Mouse (Mus musculus) embryo, embryonic 11 days (tissue): ENCODE results near the gene Cpa2.

Experiments
- DNase-seq: peaks from one replicate; pipeline ENCODE4 v3.0.0-alpha.2; 2015

Gene Cpa2

GRCm38 (mm10) chr6:30541009-30541799, at the start of gene Cpa2:
TSS of gene Cpa2 (plus strand) at chr6:30541582.
- no peak for DNase-seq

DNA sequence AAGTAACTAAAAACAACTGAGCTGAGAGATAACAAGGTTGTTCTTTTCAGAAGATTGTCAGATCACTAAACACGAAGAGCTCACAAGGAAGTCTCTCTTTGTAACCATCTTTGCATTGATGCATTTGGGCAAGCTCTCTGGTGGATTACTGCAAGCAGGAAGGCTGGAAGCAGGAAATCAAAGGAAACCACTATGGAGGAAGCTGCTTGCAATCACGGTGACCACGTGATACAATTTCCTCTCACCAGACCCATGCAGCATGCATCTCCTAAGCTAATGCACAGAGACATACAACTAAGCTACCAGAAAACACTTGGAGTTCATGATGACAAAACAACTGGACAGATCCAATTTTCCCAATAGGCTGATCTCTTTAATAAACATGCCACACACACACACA, 42.3 kb upstream of the Cpa2 start:
- no peak for DNase-seq

DNA sequence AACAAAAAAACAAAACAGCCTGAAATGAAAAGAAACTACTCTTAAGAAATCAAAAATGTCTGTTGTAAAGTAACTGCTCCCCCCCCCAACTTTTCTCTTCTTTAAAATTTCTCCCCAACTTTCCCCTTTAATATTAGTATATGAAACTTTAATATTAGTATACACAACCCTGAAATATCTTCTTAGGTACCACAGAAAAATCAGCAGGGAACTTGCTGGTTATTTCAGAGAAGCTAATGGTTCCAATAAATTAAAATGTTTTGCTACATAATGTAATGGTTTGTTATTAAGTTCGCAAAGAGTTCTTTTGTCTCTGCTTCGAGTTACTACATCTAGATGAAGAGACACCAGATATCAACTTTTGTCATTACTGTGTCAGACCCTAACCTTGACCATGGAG, 32.6 kb upstream of the Cpa2 start:
- DNase-seq: no peak

DNA sequence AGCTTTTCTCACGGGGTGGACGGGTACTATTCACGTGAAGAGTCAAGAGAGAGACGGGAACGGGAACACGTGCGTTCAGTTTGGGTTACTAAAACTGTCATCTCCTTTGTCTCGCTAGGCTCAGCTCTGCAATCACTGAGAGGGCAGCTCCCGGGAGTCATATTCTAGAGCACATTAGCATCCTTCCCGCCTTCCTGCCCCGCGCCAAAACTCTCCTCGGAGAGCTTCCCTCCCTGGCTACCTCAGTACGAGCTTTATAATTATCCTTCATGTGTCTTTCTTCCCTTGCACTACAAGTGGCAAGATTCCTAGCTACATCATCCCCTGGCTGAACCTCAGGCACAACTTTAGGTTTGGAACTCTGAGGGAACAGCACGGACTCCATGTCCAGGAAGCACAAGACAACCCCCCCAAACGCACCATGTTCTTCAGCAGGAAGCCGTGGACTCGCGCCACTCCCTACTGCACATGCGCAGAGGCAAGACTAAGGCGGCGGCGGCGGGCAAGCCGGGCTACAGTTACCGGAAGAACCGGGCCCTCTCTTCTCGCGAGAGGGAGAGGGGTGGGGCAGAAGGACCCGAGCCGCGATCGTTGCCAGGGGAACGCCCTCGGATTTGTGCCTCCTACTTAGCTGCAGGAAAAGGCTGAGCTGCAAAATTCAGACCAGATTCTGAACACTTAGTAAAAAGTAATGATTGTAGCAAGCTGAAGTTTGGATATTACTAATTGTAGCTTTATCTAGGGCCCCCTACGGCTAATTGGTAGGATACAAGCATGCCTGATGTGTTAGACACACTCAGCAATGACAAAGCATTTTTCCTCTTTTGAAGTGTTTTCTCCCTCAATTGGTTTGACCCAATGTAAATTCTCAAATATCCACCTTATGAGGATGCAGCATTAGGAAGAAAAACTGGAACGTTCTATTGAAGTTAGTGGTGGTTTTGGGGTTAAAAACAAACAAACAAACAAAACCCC, 31.8 kb upstream of the Cpa2 start, which contains the start of the genes Tmem209 and Ssmem1:
Gene Tmem209, minus strand, starts transcription at position 519 of the 975 bp plus-strand sequence.
Gene Ssmem1, plus strand, starts transcription at position 585 of the 975 bp plus-strand sequence.
- peak; percentile 99 for DNase-seq

DNA sequence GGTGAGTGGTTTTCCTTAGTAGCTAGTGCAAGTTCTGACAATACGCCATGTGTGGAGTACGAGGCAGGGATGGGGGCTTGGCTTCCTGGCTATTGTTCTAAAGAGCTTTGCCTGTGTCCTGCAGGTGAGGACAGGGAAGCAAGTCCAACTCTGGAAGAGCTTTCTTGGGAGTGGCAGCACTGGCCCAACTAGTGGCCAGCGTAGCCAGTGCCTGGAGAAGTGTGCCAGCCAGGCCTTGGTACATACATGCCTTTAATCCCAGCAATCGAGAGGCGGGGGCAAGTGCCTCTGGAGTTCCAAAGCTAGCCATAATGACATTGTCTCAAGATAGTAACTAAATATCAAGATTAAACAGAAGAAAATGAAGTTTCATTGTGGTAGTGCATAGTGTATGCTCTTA, 31.1 kb upstream of the Cpa2 start:
- DNase-seq: no peak

GRCm38 (mm10) chr6:30514242-30514641, 27.1 kb upstream of the Cpa2 start:
- peak; percentile 54 for DNase-seq

DNA sequence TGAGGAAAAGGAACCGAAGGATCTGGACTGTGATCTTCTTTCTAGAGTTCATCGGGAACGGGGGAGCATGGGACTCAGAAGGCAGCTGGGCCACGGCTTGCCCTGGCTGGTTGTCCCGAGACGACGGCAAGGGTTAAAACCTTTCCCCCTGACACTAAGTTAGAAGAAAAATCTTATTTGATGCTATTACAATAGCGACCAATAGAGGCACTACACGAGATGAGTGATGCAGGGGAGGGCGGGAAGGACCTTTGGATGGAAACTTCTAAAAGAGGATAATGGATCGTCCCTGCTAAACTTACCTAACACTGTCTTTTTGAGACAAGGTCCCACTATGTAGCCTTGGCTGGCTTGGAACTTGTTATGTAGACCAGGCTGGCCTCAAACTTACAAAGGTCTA, 21.0 kb upstream of the Cpa2 start:
- DNase-seq: peak; percentile 28

GRCm38 (mm10) chr6:30525456-30526332, 15.7 kb upstream of the Cpa2 start:
- peak; percentile 65 for DNase-seq

DNA sequence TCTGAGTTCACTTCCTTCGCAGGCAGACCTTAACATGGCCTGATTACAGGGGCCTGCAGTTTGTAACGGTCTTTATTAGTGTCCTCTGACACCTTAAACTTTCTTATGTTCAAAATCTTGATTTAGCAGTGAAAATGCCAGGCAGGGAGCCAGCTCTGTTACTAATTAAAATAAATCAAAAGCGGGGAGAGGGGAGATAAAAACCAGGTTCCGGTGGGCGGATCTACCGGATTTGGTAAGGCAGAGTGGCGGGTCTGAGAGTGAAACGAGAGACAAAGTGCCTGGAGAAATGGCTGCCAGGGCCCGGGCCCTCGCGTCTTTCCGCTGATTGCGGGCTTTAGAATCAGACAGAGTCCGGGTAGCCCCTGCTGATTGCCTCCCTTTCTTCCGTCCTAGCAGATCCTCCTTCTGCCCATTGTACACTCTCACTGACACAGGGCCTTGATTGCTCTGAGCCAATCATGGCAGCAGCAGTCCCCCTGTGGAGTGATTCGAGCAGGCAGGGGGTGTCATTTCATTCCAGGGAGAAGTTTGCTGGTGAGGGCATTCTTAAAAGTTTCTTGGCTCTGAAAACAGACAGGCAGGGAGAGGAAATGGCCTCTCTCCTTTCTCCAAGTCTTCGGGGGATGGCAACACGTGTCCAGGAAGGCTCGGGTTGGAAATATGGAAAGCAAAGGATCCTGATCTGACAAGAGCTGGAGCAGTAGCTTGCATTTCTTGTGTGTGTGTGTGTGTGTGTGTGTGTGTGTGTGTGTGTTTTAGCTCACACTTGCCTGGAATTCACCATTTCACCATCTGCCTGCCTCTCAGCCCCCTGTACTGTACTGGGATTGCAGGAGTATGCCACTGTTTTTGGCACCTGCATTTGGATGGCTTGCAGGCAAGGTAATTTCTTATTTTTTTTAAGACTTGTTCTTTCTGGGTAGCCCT, 14.5 kb upstream of the Cpa2 start:
- peak; percentile 90 for DNase-seq

DNA sequence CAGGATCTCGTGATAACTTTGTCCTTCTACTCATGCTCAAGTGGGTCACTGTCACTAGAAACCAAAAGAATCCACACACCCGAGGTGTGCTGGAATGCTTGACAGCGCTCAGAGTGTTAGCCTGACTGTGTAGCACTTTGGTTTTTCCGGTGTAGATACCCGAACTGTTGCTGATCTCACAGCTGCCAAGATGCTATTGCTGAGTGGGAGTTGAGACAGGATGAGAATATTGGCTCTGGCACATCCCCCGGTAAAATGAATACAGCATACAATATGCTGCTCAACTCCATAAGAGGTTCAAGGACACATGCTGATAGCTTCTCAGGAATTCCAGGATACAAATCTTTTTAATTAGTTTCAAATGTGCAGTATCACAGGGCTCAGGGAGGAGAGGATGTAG, 12.6 kb upstream of the Cpa2 start:
- no peak for DNase-seq

DNA sequence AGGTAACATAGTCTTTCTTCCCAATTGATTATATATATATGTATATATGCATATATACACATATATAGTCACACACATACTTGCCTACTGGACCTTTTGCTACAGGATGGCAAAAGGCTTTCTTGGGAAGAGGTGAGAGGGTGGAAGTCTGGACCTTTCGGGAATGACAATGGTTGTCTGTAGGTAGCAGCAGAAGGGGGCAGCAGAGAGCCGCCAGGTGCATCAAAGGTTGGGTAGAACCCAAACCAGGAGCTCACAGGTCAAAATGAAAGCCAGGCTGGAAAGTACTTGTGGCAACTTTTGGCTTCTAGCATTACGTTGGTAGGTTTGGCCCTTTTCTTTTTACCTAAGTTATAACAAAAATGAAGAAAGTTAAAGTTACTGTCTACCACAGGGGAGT, 6.0 kb upstream of the Cpa2 start:
- DNase-seq: no peak

- DNase-seq: no peak
Measured at GRCm38 (mm10) chr6:30538240-30538639, 3.1 kb upstream of the Cpa2 start.

GRCm38 (mm10) chr6:30538800-30539199, 2.6 kb upstream of the Cpa2 start:
- DNase-seq: no peak

GRCm38 (mm10) chr6:30542277-30542676, 895 bp downstream of the Cpa2 start:
- no peak for DNase-seq

GRCm38 (mm10) chr6:30543077-30543476, 1.7 kb downstream of the Cpa2 start:
- peak; percentile 49 for DNase-seq

- DNase-seq: peak; percentile 45
Measured at GRCm38 (mm10) chr6:30543851-30544250, 2.5 kb downstream of the Cpa2 start.

DNA sequence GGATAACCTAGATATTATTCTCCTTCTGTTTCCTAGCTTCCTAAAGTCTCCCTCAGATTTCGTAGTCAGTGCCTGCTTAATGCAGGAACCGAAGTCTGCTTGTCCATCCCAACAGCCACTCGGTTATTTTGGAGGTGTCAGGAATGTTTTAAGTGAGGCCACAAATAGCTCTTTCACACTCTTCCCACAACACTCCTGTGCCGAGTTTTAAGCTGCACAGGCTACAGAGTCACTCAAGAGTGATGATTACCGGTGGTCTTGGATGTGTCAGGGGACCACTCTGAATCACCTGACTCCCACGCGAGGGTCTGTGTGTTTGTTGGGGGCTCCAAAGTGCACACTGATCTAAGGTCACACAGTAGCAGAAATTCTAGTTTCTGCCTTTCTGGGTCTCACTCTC, 4.3 kb downstream of the Cpa2 start:
- DNase-seq: no peak

GRCm38 (mm10) chr6:30546571-30547273, 5.3 kb downstream of the Cpa2 start:
- DNase-seq: peak; percentile 84

DNA sequence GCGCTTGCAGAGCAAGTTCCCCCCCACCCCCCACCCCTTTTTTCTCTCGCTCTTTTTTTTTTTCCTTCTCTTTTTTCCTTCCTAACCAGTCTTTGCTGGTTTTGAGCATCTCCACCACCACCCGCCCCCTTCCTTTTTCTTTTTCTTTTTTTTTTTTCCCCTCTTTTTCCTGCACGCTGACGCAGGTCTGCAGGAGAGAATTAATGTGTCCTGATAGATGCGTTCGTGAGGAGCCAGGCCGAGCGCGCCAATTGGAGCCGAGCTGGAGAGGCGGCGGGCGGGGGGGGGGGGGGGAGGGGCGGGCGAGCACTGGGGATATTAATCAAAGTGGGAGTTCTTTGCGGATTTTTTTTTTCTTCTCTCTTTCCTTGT, 5.9 kb downstream of the Cpa2 start:
- DNase-seq: peak; percentile 89

DNA sequence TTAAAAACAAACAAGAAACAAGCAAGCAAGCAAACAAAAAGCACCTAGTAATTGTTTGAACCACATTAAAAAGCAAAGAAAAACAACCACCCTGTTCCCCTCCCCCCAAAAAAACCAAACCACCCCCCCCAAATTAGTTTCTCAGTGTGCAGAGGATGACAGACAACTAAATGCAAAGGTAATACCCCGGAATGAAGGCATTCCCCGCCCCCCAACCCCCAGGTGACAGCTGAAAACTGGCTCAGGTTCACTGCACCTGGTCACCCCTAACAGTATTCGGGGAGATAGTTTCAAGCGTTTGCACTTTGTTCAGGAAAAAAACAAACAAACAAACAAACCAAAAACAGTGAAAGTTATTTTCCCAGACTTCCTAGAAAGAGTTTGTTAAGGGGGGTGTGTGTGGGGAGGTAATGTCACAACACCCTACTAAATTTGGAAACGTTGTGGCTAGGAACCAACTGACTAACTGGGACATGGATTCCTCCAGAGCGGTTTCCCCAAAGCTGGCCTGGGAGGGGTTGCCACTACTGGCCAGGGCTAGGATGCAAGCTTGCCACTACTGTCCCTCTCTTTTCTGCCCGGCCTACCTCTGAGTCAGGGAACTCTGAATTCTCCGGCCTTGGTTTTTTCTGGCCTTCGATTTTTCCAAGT, 6.4 kb downstream of the Cpa2 start:
- DNase-seq: peak; percentile 54
